Mouse (Mus musculus) frontal cortex, postnatal 14 days (tissue): ENCODE data around the gene Bmp5.

ENCODE experiments used
- DNase-seq, 2 experiments: peaks; one replicate each; pipeline ENCODE4 v3.0.0; 2022; ENCODE audit warnings: low spot score in 2 of 2

The Bmp5 gene

GRCm38 (mm10) chr9:75839450-75839849 lies 64.3 kb downstream of the Bmp5 start:
- DNase-seq = no peak

- no peak for DNase-seq
Measured at GRCm38 (mm10) chr9:75840841-75841240, 65.7 kb downstream of the Bmp5 start.

GRCm38 (mm10) chr9:75846010-75846409 lies 70.8 kb downstream of the Bmp5 start:
- DNase-seq = no peak

- DNase-seq = no peak
Measured at GRCm38 (mm10) chr9:75850670-75851228, 75.6 kb downstream of the Bmp5 start.

- no peak for DNase-seq
Measured at GRCm38 (mm10) chr9:75858161-75858560, 83.0 kb downstream of the Bmp5 start.

GRCm38 (mm10) chr9:75858939-75859338 lies 83.8 kb downstream of the Bmp5 start:
- DNase-seq = no peak

GRCm38 (mm10) chr9:75870332-75871177 lies 95.4 kb downstream of the Bmp5 start:
- DNase-seq = no peak

GRCm38 (mm10) chr9:75876333-75876732 lies 101.2 kb downstream of the Bmp5 start:
- no peak for DNase-seq

- DNase-seq = no peak
Measured at GRCm38 (mm10) chr9:75883481-75884190, 108.5 kb downstream of the Bmp5 start.

- DNase-seq = no peak
Measured at GRCm38 (mm10) chr9:75886801-75887544, 111.8 kb downstream of the Bmp5 start.

GRCm38 (mm10) chr9:75896918-75897317 lies 121.8 kb downstream of the Bmp5 start:
- no peak for DNase-seq

- DNase-seq = no peak
Measured at GRCm38 (mm10) chr9:75898022-75898421, 122.9 kb downstream of the Bmp5 start.

GRCm38 (mm10) chr9:75901219-75901618 lies 126.1 kb downstream of the Bmp5 start:
- DNase-seq = no peak

- no peak for DNase-seq
Measured at GRCm38 (mm10) chr9:75905497-75905896, 130.3 kb downstream of the Bmp5 start.

- DNase-seq = peak in 1 of 2 experiments; percentile 6
Measured at GRCm38 (mm10) chr9:75910112-75910799, 135.1 kb downstream of the Bmp5 start.

GRCm38 (mm10) chr9:75911542-75911941 lies 136.4 kb downstream of the Bmp5 start:
- no peak for DNase-seq

- no peak for DNase-seq
Measured at GRCm38 (mm10) chr9:75916027-75916426, 140.9 kb downstream of the Bmp5 start.

- no peak for DNase-seq
Measured at GRCm38 (mm10) chr9:75927196-75927880, 152.2 kb downstream of the Bmp5 start.

GRCm38 (mm10) chr9:75928068-75928467 lies 152.9 kb downstream of the Bmp5 start:
- no peak for DNase-seq

- DNase-seq = no peak
Measured at GRCm38 (mm10) chr9:75944663-75945062, 169.5 kb downstream of the Bmp5 start.
